Mouse (Mus musculus) heart, adult 18-20 months (tissue): Measurements from ENCODE around the gene Gpat2. TPM values are rescaled to one million over a fixed set of nuclear protein-coding genes. Genes with fewer than 3 reads are reported as not detected.

Experiments used
- total RNA-seq, 2 experiments: library from RNA; stranded (reverse); gene quantifications; 2 replicates each; pipeline ENCODE4 v1.2.3; 2021

The Gpat2 gene
- total RNA-seq, 2 experiments from 2014 or later = not detected

Other genes starting within 250 kb of the Gpat2 start
- gene 1810024B03Rik, start 216.9 kb upstream of the Gpat2 start, total RNA-seq = under 1 TPM; 0.23 to 0.32 TPM
- 10 to 100 TPM; 65.2 to 66.4 TPM for gene Snrnp200, start 216.8 kb upstream of the Gpat2 start, total RNA-seq
- gene Ciao1, start 177.4 kb upstream of the Gpat2 start, total RNA-seq = 10 to 100 TPM; 56.2 to 68.7 TPM
- 10 to 100 TPM; 26.4 to 28.8 TPM for gene Tmem127, start 177.3 kb upstream of the Gpat2 start, total RNA-seq
- 100 to 1,000 TPM; 157 to 176 TPM for gene Stard7, start 155.0 kb upstream of the Gpat2 start, total RNA-seq
- gene Dusp2, start 89.0 kb upstream of the Gpat2 start, total RNA-seq = 1 to 10 TPM in 1 of 2 experiments, under 1 TPM in 1; 0.57 to 2.0 TPM
- gene Astl, start 86.6 kb upstream of the Gpat2 start, total RNA-seq = not detected
- under 1 TPM; 0.72 to 0.77 TPM for gene Adra2b, start 62.0 kb upstream of the Gpat2 start, total RNA-seq
- gene Fahd2a, start 19.4 kb downstream of the Gpat2 start, total RNA-seq = 10 to 100 TPM; 48.1 to 52.5 TPM
- gene Kcnip3, start 96.9 kb downstream of the Gpat2 start, total RNA-seq = 1 to 10 TPM; 1.5 to 1.8 TPM
- under 1 TPM; 0.12 to 0.21 TPM for gene Prom2, start 116.3 kb downstream of the Gpat2 start, total RNA-seq
- gene Zfp661, start 161.9 kb downstream of the Gpat2 start, total RNA-seq = 1 to 10 TPM; 1.8 to 2.2 TPM
- 10 to 100 TPM; 78.3 to 93.4 TPM for gene Mrps5, start 162.0 kb downstream of the Gpat2 start, total RNA-seq
- 10 to 100 TPM; 15.6 to 19.0 TPM for gene Mal, start 231.5 kb downstream of the Gpat2 start, total RNA-seq